Mouse (Mus musculus): ENCODE measurements around the gene Denr. TPM values are rescaled to one million over a fixed set of nuclear protein-coding genes. Genes with fewer than 3 reads are reported as not detected.

Gene Denr
- 102 and 133 TPM in 2 replicates for polyA plus RNA-seq (2015; fragmentation: Nextera tagmentation; extraction: Ambion mirVana)

DNA sequence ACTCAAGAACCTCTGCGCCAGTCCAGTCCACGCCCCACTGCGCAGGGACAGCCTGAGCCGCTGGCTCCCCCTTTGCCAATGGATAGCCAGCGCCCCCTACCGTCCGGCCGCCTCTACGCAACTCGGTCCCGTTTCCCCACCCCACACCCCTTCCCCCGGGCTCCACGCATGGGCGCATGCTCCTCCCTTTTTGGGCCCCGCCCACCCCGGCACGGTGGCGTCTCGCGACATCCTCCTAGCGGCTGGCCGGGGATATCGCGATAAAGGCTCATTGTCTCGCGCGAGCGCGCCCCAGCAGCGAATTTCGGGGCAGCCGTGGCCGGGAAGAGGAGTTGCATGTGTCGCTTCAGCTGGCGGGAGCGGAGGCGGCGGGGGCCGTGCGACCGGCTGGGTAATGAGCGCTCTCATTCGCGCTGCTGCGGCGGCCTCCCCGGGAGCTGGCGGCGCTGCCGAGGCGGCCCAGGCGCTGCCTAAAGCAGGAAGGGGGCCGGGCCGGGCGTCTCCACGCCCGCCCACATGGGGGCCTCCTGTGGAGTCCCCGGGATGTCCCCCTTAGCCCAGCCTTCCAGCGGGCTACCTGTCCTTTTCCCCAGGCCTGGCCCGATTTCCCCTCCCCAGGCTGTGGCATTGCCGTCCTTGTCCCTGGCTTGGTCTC lies at the start of gene Denr:
Gene Denr (plus strand): TSS at position 200 of the 655 bp plus-strand sequence.

DNA sequence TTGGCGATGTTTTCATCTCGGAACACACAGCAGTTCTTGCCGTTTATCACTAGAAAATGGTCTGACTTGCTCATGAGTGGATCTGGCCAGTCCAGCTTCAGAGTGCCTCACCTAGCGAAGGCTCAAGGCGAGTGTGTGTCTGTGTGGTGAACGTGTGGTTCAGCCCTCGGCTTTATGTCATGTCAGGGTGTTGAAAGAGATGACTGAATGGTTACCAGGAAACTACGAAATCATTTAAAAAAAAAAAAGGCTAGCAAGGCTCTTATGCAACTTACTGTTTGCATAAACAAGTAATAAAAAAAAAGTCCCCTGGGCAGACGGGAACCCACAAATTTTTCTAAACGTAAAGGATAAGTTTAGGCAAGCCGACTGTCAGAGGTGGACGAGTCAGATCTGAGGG lies 41.6 kb upstream of the Denr start, which contains the start of gene Hcar2:
Gene Hcar2 (minus strand): TSS at position 135 of the 400 bp plus-strand sequence.

DNA sequence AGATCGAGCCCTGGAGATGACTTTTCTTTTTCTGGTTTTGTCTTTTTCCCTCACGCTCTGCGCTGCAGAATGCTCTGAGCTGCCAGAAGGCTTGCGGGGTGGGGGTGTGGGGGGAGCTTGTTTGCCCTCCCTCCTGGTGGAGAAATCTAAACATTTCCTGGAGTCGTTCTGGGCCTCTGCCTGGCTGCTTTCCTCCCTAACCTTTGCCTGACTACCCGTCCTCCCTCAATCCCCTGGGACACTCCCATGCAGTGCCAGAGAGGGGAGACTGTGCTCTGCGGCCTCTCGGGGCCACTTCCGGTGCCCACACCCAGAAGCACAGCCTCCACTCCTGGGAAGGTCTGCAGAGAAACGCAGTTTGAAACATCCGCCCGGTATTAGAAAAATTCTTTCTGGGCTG lies 27.0 kb upstream of the Denr start, which contains the start of gene Hcar1:
Gene Hcar1 (minus strand): TSS at position 93 of the 400 bp plus-strand sequence.

DNA sequence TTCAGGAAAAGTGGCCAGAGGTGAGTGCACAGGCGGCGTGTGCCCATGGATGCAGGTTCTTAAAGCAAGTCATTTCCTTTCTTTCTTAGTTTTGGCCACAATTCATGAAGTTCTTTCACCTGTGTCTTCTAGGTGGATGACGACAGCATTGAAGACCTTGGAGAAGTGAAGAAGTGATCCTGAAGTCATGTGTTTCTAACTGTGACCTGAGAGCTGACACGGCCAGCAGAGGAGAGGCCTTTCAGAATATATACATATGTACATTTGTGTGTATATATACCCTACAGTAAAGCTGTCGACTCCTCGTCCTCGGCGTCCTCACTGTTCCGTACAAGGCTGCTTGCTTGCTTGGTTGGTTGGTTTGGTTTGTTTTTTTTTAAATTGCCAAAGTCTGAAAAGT lies 20.1 kb downstream of the Denr start, which contains the start of gene Gm43518:
Gene Gm43518 (plus strand): TSS at position 301 of the 400 bp plus-strand sequence.

DNA sequence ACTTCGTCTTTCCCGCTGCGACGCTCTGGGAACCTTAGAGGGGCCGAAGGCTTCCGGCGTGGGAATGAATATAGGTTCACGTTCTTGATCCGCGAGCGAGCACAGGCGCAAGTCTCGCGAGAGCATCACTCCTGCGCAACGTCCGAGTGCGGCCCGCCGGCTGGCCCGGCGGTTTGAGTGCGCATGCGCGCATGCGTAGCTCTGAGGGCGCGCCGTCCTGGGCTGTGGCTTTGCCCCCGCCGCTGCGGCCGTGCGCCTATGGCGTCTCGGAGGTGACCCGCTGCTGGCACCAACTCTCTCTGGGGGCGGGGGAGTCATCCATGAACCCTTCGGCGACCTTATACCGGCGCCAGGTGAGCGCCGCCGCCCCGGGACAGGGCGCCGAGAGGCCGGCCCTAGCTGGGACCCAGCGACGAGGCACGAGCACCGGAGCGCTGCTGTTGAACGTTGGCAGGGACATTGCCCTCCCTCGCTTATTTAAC lies 23.6 kb downstream of the Denr start, which contains the start of gene Ccdc62:
Gene Ccdc62 (plus strand): TSS at position 172 of the 482 bp plus-strand sequence.

DNA sequence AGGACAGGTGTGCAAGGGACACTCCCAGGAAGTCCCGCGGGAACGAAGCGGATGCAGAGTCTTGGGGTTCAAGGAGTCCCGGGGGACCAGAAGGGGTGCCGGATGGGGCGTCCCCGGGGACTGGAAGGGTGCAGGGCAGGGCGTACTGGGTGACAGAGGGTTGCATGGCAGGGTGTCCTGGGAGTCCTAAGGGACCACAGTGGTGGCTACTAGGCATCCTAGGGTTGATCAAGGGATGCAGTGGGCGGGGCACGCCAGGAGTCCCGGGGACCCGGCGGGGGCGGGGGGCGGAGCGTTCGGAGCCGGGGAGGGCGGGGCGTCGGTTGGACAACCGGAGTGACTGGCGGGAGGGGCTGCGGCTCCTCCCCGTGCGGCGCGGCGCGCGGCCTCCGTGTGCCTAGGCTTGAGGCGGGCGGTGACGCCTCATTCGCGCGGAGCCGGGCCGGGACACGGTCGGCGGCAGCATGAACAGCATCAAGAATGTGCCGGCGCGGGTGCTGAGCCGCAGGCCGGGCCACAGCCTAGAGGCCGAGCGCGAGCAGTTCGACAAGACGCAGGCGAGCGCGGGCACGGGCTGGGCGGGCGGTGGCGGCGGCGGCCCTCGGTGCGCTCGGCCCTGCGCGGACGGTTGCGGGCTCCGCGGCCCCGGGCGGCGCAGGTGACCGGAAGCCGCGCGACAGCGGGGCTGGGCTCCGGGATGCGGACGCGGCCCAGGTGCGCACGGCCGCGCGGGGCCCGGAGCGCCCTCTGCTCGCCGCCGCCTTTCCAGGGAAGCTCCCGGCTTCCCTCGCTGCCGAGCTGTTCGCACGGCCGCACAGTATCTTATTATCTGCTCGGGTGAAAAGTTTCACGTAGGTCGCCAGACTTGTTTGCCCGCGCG lies 66.6 kb downstream of the Denr start, which contains the start of gene Hip1r:
Gene Hip1r (plus strand): TSS at position 330 of the 880 bp plus-strand sequence.

Other genes with a start within 250 kb of the Denr start
- gene Clip1, start 222.6 kb upstream of the Denr start, polyA plus RNA-seq (2015; fragmentation: Nextera tagmentation; extraction: Ambion mirVana) = 45.1 and 46.2 TPM in 2 replicates
- 33.6 and 33.9 TPM in 2 replicates for gene Zcchc8, start 186.1 kb upstream of the Denr start, polyA plus RNA-seq (2015; fragmentation: Nextera tagmentation; extraction: Ambion mirVana)
- gene Rsrc2, start 157.8 kb upstream of the Denr start, polyA plus RNA-seq (2015; fragmentation: Nextera tagmentation; extraction: Ambion mirVana) = 71.3 and 79.7 TPM in 2 replicates
- gene Kntc1, start 157.5 kb upstream of the Denr start, polyA plus RNA-seq (2015; fragmentation: Nextera tagmentation; extraction: Ambion mirVana) = 4.9 and 6.2 TPM in 2 replicates
- gene Hcar2, start 41.7 kb upstream of the Denr start, polyA plus RNA-seq (2015; fragmentation: Nextera tagmentation; extraction: Ambion mirVana) = 2.0 and 14.0 TPM in 2 replicates
- 0.99 and 6.7 TPM in 2 replicates for gene Hcar1, start 27.2 kb upstream of the Denr start, polyA plus RNA-seq (2015; fragmentation: Nextera tagmentation; extraction: Ambion mirVana)
- gene Gm43518, start 20.2 kb downstream of the Denr start, polyA plus RNA-seq (2015; fragmentation: Nextera tagmentation; extraction: Ambion mirVana) = 0.66 and 1.0 TPM in 2 replicates
- gene Ccdc62, start 23.5 kb downstream of the Denr start, polyA plus RNA-seq (2015; fragmentation: Nextera tagmentation; extraction: Ambion mirVana) = 5.2 and 5.5 TPM in 2 replicates
- gene Hip1r, start 66.5 kb downstream of the Denr start, polyA plus RNA-seq (2015; fragmentation: Nextera tagmentation; extraction: Ambion mirVana) = 1.5 and 1.8 TPM in 2 replicates
- gene Vps37b, start 125.1 kb downstream of the Denr start, polyA plus RNA-seq (2015; fragmentation: Nextera tagmentation; extraction: Ambion mirVana) = 19.5 and 20.9 TPM in 2 replicates
- 2.9 and 3.6 TPM in 2 replicates for gene Abcb9, start 188.6 kb downstream of the Denr start, polyA plus RNA-seq (2015; fragmentation: Nextera tagmentation; extraction: Ambion mirVana)
- 11.4 and 13.7 TPM in 2 replicates for gene Ogfod2, start 205.1 kb downstream of the Denr start, polyA plus RNA-seq (2015; fragmentation: Nextera tagmentation; extraction: Ambion mirVana)
- gene Arl6ip4, start 208.9 kb downstream of the Denr start, polyA plus RNA-seq (2015; fragmentation: Nextera tagmentation; extraction: Ambion mirVana) = 80.7 and 91.8 TPM in 2 replicates

Measured in skeletal muscle tissue, postnatal 0 days (tissue).